Mouse (Mus musculus): ENCODE results near the gene Large1. TPM values are rescaled to one million over a fixed set of nuclear protein-coding genes. Genes with fewer than 3 reads are reported as not detected.
"Not testable (repeated sequence)": the region's sequence is repeated elsewhere in the genome, so short reads cannot be mapped to it uniquely, and the experiment has no call there.

Large1 gene
- polyA plus RNA-seq, 1 experiment from 2014 or later, result 5.0 TPM

DNA sequence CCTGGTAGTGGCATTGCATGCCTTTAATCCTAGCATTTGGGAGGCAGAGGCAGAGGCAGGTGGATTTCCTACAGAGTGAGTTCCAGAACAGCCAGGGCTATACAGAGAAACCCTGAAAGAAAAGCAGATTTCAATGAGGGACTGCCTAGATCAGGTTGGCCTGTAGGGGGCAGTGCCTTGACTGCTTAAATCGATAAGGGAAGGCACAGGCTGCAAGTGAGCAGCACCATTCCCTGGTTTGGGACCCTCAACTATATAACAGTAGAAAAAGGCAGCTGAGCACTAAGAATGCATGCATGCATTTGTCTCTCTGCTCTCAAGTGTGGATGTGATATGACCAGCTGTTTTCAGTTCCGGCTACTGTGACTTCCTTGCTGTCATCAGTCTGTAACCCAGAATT lies 349.5 kb downstream of the Large1 start:
- no peaks in the 10 kb centered on the region; the same call in 1 of the 2 replicates for H3K4me1 ChIP-seq (ENCODE audit: insufficient read depth, low read length)
- no peaks in the 10 kb centered on the region for H3K36me3 ChIP-seq (ENCODE audit: insufficient read depth, low read length)
- ATAC-seq (ENCODE audit: low FRiP score, low TSS enrichment), result no peak
- 55% methylated on average over 2 of the region's 2 CpGs for WGBS
- no peak overlapping the region for H3K4me2 ChIP-seq (replicated peaks; ENCODE audit: low read depth, low read length)
- H3K27ac ChIP-seq (ENCODE audit: low read length), result no peak overlapping the region
- no peaks in the 10 kb centered on the region for H3K27me3 ChIP-seq (ENCODE audit: insufficient read depth, low read length)
- H3K4me3 ChIP-seq (ENCODE audit: low read length), result no peak overlapping the region
- no peak overlapping the region for H3K9ac ChIP-seq (replicated peaks; ENCODE audit: low read length)
- H3K9me3 ChIP-seq (ENCODE audit: low read length), result no peaks in the 10 kb centered on the region

DNA sequence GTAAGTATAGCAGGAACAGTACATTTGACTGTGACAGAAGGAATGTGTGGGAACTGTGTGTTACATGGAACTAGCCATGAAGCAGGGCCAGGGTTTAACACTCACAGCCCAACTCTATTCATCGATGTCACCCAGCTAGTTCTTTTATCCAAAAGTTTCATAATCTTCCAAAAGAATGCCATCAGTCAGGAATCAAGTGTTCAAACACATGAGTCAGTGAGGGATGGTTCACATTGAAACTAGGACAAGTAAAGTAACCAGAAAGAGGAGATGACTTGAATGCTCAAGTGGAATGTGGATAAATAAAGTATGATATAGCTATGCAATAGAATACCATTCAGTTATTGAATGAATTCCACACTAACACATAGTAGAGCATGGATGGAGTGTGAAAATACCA lies 359.5 kb downstream of the Large1 start:
- 94% methylated on average over 1 of the region's 1 CpGs for WGBS
- no peak overlapping the region for H3K4me2 ChIP-seq (replicated peaks; ENCODE audit: low read depth, low read length)
- H3K9me3 ChIP-seq (ENCODE audit: low read length), result no peaks in the 10 kb centered on the region
- no peaks in the 10 kb centered on the region for H3K4me1 ChIP-seq (ENCODE audit: insufficient read depth, low read length)
- no peaks in the 10 kb centered on the region for H3K36me3 ChIP-seq (ENCODE audit: insufficient read depth, low read length)
- no peaks in the 10 kb centered on the region for H3K27me3 ChIP-seq (ENCODE audit: insufficient read depth, low read length)
- H3K9ac ChIP-seq (replicated peaks; ENCODE audit: low read length), result no peak overlapping the region
- H3K4me3 ChIP-seq (ENCODE audit: low read length), result no peak overlapping the region
- ATAC-seq (ENCODE audit: low FRiP score, low TSS enrichment), result no peak
- H3K27ac ChIP-seq (ENCODE audit: low read length), result no peak overlapping the region

GRCm38 (mm10) chr8:72990425-72990824 lies 362.9 kb downstream of the Large1 start:
- H3K4me2 ChIP-seq (replicated peaks; ENCODE audit: low read depth, low read length), result no peak overlapping the region
- 76% methylated on average over 2 of the region's 2 CpGs for WGBS

DNA sequence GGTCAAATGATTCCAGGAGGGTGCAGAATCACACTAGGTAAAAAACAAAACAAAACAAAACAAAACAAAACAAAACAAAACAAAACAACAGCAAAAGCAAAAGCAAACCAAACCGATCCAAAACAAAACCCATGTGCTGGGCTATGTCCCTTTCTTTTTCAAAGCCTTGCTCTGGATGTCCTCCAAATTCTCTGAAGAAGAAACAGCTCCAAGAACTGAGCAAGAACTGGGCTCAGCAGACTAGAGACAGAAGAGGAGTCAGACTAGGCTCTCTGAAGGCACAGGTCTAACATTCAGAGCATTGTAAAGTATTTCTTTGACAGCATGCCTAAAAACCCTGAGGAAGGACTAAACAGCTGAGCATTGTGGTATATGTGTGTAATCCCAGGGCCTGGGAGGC lies 370.5 kb downstream of the Large1 start:
- Histone ChIP-seq H3K9ac (replicated peaks; ENCODE audit: low read length) (no peak overlapping the region), H3K9me3 (ENCODE audit: low read length) (no peaks in the 10 kb centered on the region), H3K4me3 (ENCODE audit: low read length) (no peak overlapping the region), H3K4me2 (replicated peaks; ENCODE audit: low read depth, low read length) (no peak overlapping the region), H3K27ac (ENCODE audit: low read length) (no peak overlapping the region), H3K4me1 (ENCODE audit: insufficient read depth, low read length) (no peaks in the 10 kb centered on the region), H3K27me3 (ENCODE audit: insufficient read depth, low read length) (no peaks in the 10 kb centered on the region), H3K36me3 (ENCODE audit: insufficient read depth, low read length) (no peaks in the 10 kb centered on the region)
- ATAC-seq (ENCODE audit: low FRiP score, low TSS enrichment), result no peak
- whole genome bisulfite sequencing, result 87% methylated on average over 1 of the region's 1 CpGs

More at GRCm38 (mm10) chr8:72990425-72990824, 362.9 kb downstream of the Large1 start:
- Histone ChIP-seq H3K27me3 (ENCODE audit: insufficient read depth, low read length) (no peaks in the 10 kb centered on the region), H3K36me3 (ENCODE audit: insufficient read depth, low read length) (no peaks in the 10 kb centered on the region), H3K27ac (ENCODE audit: low read length) (no peak overlapping the region), H3K4me3 (ENCODE audit: low read length) (no peak overlapping the region), H3K9ac (replicated peaks; ENCODE audit: low read length) (no peak overlapping the region), H3K4me1 (ENCODE audit: insufficient read depth, low read length) (no peaks in the 10 kb centered on the region), H3K9me3 (ENCODE audit: low read length) (no peaks in the 10 kb centered on the region)
- ATAC-seq (ENCODE audit: low FRiP score, low TSS enrichment), result no peak

GRCm38 (mm10) chr8:72955074-72955473 lies 398.3 kb downstream of the Large1 start:
- WGBS, result 57% methylated on average over 3 of the region's 3 CpGs
- H3K9me3 ChIP-seq (ENCODE audit: low read length), result no peaks in the 10 kb centered on the region
- ATAC-seq (ENCODE audit: low FRiP score, low TSS enrichment), result no peak
- H3K36me3 ChIP-seq (ENCODE audit: insufficient read depth, low read length), result no peaks in the 10 kb centered on the region
- no peak overlapping the region for H3K4me2 ChIP-seq (replicated peaks; ENCODE audit: low read depth, low read length)
- H3K27me3 ChIP-seq (ENCODE audit: insufficient read depth, low read length), result no peaks in the 10 kb centered on the region
- H3K27ac ChIP-seq (ENCODE audit: low read length), result no peak overlapping the region
- no peaks in the 10 kb centered on the region for H3K4me1 ChIP-seq (ENCODE audit: insufficient read depth, low read length)
- H3K9ac ChIP-seq (replicated peaks; ENCODE audit: low read length), result no peak overlapping the region
- H3K4me3 ChIP-seq (ENCODE audit: low read length), result no peak overlapping the region

DNA sequence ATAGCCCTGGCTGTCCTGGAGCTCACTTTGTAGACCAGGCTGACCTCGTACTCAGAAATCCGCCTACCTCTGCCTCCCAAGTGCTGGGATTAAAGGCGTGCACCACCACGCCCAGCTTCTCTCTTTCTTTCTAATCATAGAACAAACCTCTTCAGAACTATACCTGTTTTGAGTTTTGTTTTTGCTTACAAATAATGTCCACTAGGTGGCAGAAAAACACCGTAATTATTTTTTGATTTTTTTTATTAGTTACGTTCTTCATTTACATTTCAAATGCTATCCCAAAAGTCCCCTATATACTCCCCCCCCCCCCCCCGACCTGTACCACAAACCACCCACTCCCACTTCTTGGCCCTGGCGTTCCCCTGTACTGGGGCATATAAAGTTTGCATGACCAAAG lies 411.9 kb downstream of the Large1 start:
- H3K4me3 ChIP-seq (ENCODE audit: low read length); H3K27me3 ChIP-seq (ENCODE audit: insufficient read depth, low read length); ATAC-seq (ENCODE audit: low FRiP score, low TSS enrichment); H3K9ac ChIP-seq (replicated peaks; ENCODE audit: low read length); H3K4me2 ChIP-seq (replicated peaks; ENCODE audit: low read depth, low read length); H3K27ac ChIP-seq (ENCODE audit: low read length); H3K36me3 ChIP-seq (ENCODE audit: insufficient read depth, low read length); H3K9me3 ChIP-seq (ENCODE audit: low read length); H3K4me1 ChIP-seq (ENCODE audit: insufficient read depth, low read length): not testable (repeated sequence)
- 77% methylated on average over 8 of the region's 8 CpGs for WGBS

DNA sequence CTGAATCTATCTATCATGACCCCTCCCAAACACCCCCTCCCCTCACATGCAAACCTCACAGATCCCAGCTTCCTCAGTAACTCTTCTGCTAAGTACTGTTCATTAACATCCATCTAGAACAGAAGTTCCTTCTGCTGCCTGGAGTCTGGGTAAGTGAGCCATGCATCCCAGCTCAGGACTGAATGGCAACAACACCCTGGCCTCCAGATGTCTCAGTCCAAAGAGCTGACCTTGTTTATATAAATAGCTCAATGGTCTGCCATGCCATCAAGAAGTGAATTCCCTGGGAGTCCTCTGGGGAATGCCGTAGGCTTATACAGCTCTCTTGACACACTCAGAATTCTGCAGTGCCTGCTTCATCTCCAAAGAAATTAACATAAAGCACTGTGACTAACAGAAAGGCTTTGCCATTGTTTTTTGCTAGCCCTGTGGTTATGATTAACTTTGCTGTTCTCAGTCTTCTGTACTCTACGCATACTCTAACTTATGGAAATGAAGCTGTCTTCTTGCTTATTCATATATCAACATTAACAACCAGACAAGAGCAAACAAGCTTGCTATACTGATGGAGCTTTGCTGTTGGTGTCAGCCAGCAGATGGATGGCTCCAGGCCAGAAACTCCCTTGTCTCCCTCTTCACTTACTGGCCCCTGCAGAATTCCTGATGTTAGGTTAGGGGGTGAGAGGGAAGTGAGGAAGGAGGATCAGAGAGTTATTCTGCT lies 434.0 kb downstream of the Large1 start:
- H3K36me3 ChIP-seq (ENCODE audit: insufficient read depth, low read length), result no peaks in the 10 kb centered on the region
- ATAC-seq (ENCODE audit: low FRiP score, low TSS enrichment), result peak; percentile 35; the same call in 1 of the 2 replicates
- no peak overlapping the region for H3K9ac ChIP-seq (replicated peaks; ENCODE audit: low read length)
- H3K4me1 ChIP-seq (ENCODE audit: insufficient read depth, low read length), result peaks cover 9% of the 10 kb centered on the region; the same call in 1 of the 2 replicates
- H3K4me2 ChIP-seq (replicated peaks; ENCODE audit: low read depth, low read length), result no peak overlapping the region
- no peak overlapping the region for H3K27ac ChIP-seq (ENCODE audit: low read length)
- H3K4me3 ChIP-seq (ENCODE audit: low read length), result no peak overlapping the region
- 54% methylated on average over 2 of the region's 2 CpGs for WGBS
- H3K27me3 ChIP-seq (ENCODE audit: insufficient read depth, low read length), result no peaks in the 10 kb centered on the region
- H3K9me3 ChIP-seq (ENCODE audit: low read length), result no peaks in the 10 kb centered on the region

DNA sequence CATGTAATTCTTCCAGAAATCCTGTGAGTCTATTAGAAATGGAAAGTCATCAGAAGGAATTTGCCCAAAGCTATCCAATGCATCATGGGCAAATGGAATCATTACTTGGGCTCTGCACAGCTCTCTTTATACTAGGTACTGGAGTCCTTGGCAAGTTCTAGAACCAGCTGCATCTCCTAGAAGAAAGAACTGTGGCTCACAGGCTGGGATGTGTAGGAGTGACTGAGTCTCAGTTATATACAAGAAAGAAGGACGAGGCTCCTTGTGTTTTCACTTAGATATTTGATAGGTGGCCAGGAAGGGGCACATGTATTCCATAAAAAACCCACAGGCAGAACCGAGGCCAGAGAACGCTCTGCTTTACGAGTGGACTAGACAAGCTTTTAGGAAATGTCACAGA lies 447.8 kb downstream of the Large1 start:
- Histone ChIP-seq H3K4me1 (ENCODE audit: insufficient read depth, low read length) (no peaks in the 10 kb centered on the region), H3K27ac (ENCODE audit: low read length) (no peak overlapping the region)

GRCm38 (mm10) chr8:72901591-72901990 lies 451.7 kb downstream of the Large1 start:
- no peak overlapping the region for H3K4me3 ChIP-seq (ENCODE audit: low read length)
- no peak overlapping the region for H3K9ac ChIP-seq (replicated peaks; ENCODE audit: low read length)
- 84% methylated on average over 6 of the region's 6 CpGs for WGBS
- ATAC-seq (ENCODE audit: low FRiP score, low TSS enrichment), result no peak
- H3K4me2 ChIP-seq (replicated peaks; ENCODE audit: low read depth, low read length), result no peak overlapping the region
- H3K27ac ChIP-seq (ENCODE audit: low read length), result no peak overlapping the region
- no peaks in the 10 kb centered on the region for H3K36me3 ChIP-seq (ENCODE audit: insufficient read depth, low read length)
- no peaks in the 10 kb centered on the region for H3K27me3 ChIP-seq (ENCODE audit: insufficient read depth, low read length)
- H3K9me3 ChIP-seq (ENCODE audit: low read length), result no peaks in the 10 kb centered on the region
- no peaks in the 10 kb centered on the region for H3K4me1 ChIP-seq (ENCODE audit: insufficient read depth, low read length)

More for the DNA sequence above, 447.8 kb downstream of the Large1 start:
- no peak overlapping the region for H3K4me2 ChIP-seq (replicated peaks; ENCODE audit: low read depth, low read length)
- no peaks in the 10 kb centered on the region for H3K9me3 ChIP-seq (ENCODE audit: low read length)
- no peak overlapping the region for H3K9ac ChIP-seq (replicated peaks; ENCODE audit: low read length)
- no peaks in the 10 kb centered on the region for H3K36me3 ChIP-seq (ENCODE audit: insufficient read depth, low read length)
- ATAC-seq (ENCODE audit: low FRiP score, low TSS enrichment), result no peak
- H3K27me3 ChIP-seq (ENCODE audit: insufficient read depth, low read length), result no peaks in the 10 kb centered on the region
- H3K4me3 ChIP-seq (ENCODE audit: low read length), result no peak overlapping the region
- 48% methylated on average over 4 of the region's 4 CpGs for WGBS

- no peak for ATAC-seq (ENCODE audit: low FRiP score, low TSS enrichment)
- H3K36me3 ChIP-seq (ENCODE audit: insufficient read depth, low read length), result no peaks in the 10 kb centered on the region
- H3K4me3 ChIP-seq (ENCODE audit: low read length), result no peak overlapping the region
- 94% methylated on average over 3 of the region's 3 CpGs for WGBS
- no peaks in the 10 kb centered on the region for H3K9me3 ChIP-seq (ENCODE audit: low read length)
- no peak overlapping the region for H3K9ac ChIP-seq (replicated peaks; ENCODE audit: low read length)
- no peak overlapping the region for H3K4me2 ChIP-seq (replicated peaks; ENCODE audit: low read depth, low read length)
- no peaks in the 10 kb centered on the region for H3K4me1 ChIP-seq (ENCODE audit: insufficient read depth, low read length)
- no peak overlapping the region for H3K27ac ChIP-seq (ENCODE audit: low read length)
- H3K27me3 ChIP-seq (ENCODE audit: insufficient read depth, low read length), result no peaks in the 10 kb centered on the region
These were observed 454.0 kb downstream of the Large1 start for GRCm38 (mm10) chr8:72899321-72899720.
